Mouse (Mus musculus): Measurements from ENCODE around the gene Hltf.
A peak's percentile ranks its signal among the peaks of the same experiment; 100 is the strongest.

Hltf gene

DNA sequence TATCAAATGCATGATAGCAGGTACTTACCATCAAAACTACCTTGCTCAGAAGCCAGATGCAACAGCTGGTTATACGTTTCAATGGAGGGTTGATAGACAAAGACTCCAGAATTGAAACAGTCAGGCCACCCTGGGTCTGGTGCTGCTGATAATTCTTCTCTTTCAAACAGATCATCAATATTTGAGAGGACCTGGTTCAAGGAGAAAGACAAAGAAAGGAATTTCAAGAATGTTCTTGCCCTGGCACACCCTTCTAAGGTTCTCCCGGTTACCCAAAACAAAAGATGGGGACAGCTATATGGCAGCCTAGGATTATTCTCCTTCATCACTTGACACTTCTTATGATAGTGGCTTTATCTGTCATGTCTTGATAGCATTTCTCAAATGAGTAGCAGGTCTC lies 92.9 kb downstream of the Hltf start:
- DNase-seq: no peak

GRCm38 (mm10) chr3:20151651-20152050 lies 94.0 kb downstream of the Hltf start:
- no peak for DNase-seq

DNA sequence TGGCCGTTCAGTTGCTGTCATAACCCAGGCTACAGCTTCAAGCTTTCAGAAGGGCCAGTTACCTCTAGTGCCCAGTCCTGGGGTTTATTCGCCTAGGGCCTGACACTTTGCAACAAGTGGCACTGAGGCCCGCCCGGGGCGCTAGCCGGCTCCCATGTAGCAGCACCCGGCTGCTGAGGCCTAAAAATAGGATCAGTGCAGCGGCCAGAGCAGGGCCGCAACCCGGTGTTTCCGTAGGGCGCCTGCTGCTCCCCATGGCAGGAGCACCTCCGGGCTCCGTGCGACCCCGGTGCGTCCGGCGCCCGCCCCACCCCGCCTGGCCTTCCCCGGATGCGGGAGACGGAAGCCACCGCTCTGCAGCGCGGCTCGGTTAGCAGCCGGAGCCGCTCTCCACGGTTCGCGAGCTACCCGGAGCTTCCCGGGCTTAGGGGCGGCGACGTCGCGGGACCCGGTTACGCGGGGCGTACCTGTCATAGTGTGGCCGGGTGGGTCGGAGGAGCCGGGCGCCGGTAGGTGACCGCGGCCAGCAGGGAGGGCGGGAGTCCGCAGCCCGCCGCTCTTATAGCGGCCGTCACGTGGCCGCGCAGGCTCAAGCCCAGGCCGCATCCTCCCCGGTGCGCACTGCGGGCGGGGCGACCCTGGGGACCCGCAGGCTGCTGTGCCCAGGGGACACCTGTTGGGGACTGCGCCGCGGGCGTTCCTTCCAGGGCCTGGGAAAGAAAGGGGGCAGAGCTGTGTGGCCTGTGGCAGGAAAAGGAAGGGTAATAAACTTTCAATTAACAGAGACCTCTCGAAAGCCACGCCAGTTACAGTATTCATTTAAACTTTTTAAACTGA lies 97.1 kb downstream of the Hltf start, which contains the start of gene Gyg:
Gyg (minus strand) TSS at position 787 of the 837 bp plus-strand sequence.
- peak; percentile 64 for DNase-seq

DNA sequence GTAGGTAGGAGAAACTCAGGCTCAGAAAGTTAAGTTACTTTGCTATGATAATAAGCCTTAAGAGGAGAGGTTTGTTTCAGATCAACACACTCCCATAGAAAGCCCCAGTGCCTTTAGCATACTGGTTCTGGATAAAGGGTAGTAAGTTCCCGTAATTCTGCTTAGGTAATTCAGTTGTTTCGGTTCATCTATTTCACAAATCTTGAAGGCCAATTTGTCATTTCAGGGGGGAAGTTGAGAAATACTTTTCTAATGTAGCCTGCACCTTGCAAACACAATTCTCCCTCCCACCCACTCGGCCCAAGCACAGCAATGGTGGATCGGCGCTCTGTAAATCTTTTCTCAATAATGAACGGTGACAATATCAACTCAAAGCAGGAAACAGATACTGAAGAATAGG lies 97.9 kb downstream of the Hltf start:
- no peak for DNase-seq

GRCm38 (mm10) chr3:20167487-20167886 lies 109.9 kb downstream of the Hltf start:
- no peak for DNase-seq
